In the genomic region with DNA sequence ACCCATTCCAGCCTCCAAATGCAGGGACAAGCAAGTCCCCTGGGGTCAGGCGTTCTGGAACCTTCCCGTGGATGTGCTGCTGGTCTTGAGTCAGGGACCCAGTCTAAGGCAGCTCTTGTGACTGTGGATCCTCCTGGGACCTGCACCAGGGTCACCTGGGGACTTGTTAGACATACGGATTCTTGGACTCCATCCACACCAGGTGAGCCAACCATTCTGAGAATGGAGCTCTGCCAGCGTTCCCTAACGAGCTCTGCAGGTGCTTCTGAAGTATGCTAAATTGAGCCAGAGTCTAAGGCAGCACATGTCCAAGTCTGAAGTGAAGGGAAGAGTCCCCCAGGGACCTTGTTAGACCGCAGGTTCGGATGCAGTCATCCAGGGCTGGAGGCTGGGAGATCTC, we compare ENCODE assay signal across 22 mouse cellular contexts.
DNase-seq lines count a peak whose midpoint lies in the region.
"Had no signal": no experiment of that assay in that cellular context is flagged by ENCODE, and none has a peak within 500 bp of the region (broad histone marks: within the 10 kb centered on the region; RNA-seq: fewer than 3 reads in every experiment).

No protein-coding gene starts in this region.

- DNase-seq in cerebellum, postnatal 10 days: peak; percentile 31 to 34
- no peak for DNase-seq in cerebellum, postnatal 36 days
- peak; percentile 20 to 36 for DNase-seq in lung, adult 18-20 months
- no peak for DNase-seq in lung, postnatal 4 days
- DNase-seq in kidney, postnatal 10 days: peak; percentile 41
- peak; percentile 55 for DNase-seq in lung, postnatal 36 days
- no peak for DNase-seq in thymus, postnatal 10 days (ENCODE audit: low spot score in 2 of 2)
- DNase-seq in heart, adult 18-20 months: no peak
- DNase-seq: adrenal gland, adult 8-10 months; cerebellum, adult 2 months; cerebellum, postnatal 25 days; embryo, embryonic 11 days; forebrain, postnatal 0 days; gastrocnemius, postnatal 10 days; heart, postnatal 36 days; layer of hippocampus, postnatal 36 days; left cerebral cortex, postnatal 4 days; liver, embryonic 13.5 days; lung, embryonic 14.5 days; retina, postnatal 1 day; right cerebral cortex, postnatal 14 days; thymus, postnatal 25 days had no signal

Comparison
In these comparisons a context has a peak if more than half of its experiments do, and no peak if none do; other contexts are left out.
1. DNase-seq: peak in cerebellum, postnatal 10 days (2 of 2), lung, adult 18-20 months (2 of 2), kidney, postnatal 10 days (single experiment) and lung, postnatal 36 days (single experiment); none in cerebellum, postnatal 36 days (0 of 2), lung, postnatal 4 days (0 of 2), thymus, postnatal 10 days (0 of 2) and heart, adult 18-20 months (0 of 2).